Mouse (Mus musculus) liver, postnatal 0 days (tissue): ENCODE results near the gene Thada.

Experiments used
- CTCF ChIP-seq: sonication (generic); IDR thresholded peaks from 2 replicates; pipeline ENCODE4 v1.5.1; 2016; ENCODE audit warnings: antibody characterized with exemption, low read depth
- EP300 ChIP-seq: IDR thresholded peaks from 2 replicates; pipeline ENCODE4 v1.6.1; 2016; ENCODE audit warnings: antibody characterized with exemption, low read depth, mild to moderate bottlenecking

GRCm38 (mm10) chr17:84435012-84435411, 31.0 kb downstream of the Thada start:
- no peak for TF ChIP-seq CTCF
- TF ChIP-seq EP300: no peak
